Mouse (Mus musculus): ENCODE data around the gene Plbd1. TPM values are rescaled to one million over a fixed set of nuclear protein-coding genes. Genes with fewer than 3 reads are reported as not detected.

Plbd1 gene
- total RNA-seq, 2 experiments from 2014 or later = 46.5 TPM

DNA sequence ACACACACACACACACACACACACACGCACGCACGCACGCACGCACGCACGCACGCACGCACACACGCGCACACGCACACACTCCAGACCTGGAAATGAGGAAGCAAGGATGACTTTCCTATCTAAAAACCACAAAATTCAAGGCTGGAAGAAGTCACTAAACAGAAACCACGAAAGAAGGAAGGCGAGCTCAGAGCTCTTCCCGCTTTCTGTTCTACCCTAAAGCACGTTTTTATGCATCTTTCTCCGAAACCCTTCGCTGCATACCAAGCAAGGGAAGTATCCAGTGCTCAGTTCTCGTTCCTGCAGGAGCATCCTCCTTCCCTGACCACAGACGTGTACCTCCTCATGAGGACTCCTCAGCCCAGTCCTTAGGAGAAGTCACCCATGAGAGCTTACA is 7.3 kb downstream of the Plbd1 start:
- intact Hi-C loops (cut with DNase I) = no loop called here

DNA sequence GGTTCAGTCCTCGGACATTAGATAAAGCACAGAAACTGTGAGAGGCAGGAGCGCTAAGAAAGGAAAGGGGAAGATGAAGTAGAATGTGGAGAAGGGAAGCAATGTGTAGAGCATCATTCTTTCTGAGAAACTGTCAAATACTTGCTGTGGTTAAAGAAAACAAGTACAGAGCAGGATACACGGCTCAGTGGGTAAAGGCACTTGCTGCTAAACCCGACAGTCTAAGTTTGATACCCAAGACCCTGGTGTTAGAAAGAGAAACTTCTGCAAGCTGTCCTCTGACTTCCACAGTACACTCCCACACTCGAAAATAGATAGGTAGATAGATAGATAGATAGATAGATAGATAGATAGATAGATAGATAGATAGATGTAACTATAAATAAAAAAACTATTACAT is 8.4 kb downstream of the Plbd1 start:
- DNase-seq = no peak

More for the DNA sequence above, 7.3 kb downstream of the Plbd1 start:
- no peak for DNase-seq

DNA sequence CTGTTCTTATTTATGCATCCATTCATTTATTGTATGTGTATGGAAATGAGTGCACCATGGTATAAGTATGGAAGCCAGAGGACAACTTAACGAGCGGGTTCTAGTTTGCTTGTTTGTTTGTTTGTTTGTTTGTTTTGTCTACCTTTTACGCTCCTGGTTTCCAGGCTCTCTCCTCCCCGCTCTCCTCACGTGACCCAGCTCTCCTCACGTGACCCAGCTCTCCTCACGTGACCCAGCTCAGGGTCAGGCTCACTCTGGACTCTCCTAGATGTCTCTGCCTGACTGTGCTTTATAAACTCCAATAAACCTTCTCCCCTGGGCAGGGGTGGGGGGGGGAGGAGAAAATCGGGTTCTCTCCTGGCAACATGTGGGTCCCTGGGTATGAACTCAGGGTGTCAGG is 11.1 kb downstream of the Plbd1 start:
- intact Hi-C loops (cut with DNase I) = no loop called here
- no peak for DNase-seq

More for the DNA sequence above, 8.4 kb downstream of the Plbd1 start:
- intact Hi-C loops (cut with DNase I) = no loop called here

DNA sequence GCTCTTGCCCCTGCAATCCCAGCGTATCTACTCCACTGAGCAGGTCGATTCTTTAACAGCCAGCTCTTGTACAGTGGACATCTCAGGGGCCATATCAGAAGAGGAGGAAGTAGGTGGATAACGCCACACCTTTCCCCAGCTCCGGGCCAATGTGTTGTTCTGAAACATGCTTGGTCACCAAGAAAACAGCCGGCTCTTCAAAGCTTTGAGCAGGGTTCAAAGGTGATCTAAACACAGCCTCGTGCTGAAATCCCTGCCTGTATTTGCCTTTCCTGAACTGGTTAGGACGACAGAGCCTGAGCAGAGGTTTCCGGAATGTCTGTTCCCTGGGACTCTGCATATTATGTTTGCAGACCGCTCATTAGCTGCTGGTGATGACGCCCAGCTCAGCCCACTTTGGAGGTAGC is 14.3 kb downstream of the Plbd1 start:
- no peak for DNase-seq
- intact Hi-C loops (cut with DNase I) = no loop called here

DNA sequence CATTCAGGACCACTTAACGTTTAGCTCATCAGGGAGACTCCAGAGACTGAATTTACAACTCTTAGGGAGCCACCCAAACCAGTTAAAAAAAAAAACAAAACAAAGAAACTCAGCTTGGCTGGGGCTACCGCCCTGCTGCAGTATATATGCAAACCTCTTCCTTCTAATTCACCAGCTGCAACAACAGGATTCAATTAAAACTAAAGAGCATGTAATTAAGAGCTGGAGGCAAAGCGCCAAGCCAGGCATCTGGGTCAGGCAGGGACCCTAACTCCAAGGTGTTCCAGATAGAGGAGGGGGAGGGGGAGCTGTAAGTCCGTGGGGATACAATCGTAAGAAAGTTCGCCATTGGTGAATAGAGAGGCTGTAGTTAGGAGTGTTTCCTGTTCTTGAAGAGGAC is 15.5 kb downstream of the Plbd1 start:
- no peak for DNase-seq
- intact Hi-C loops (cut with DNase I) = no loop called here

DNA sequence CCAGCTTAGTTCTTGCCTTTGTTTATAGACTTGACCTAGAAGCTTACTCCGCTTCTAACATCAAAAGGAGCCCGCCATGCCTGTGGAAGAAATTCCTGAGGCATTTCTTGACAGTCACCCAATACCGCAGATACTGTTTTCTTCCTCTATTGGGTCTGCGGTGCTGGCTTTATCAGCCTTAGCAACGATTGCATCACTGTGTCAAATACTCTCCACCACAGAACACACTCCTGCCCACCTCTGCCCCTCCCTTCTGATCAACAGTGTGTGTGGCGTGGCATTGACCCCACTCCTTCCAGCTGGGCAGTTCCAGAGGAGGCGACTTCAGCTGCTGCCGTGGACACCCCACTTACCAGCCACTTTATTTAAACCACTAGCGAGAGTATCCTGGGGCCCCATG is 16.0 kb downstream of the Plbd1 start:
- intact Hi-C loops (cut with DNase I) = no loop called here
- DNase-seq = no peak

DNA sequence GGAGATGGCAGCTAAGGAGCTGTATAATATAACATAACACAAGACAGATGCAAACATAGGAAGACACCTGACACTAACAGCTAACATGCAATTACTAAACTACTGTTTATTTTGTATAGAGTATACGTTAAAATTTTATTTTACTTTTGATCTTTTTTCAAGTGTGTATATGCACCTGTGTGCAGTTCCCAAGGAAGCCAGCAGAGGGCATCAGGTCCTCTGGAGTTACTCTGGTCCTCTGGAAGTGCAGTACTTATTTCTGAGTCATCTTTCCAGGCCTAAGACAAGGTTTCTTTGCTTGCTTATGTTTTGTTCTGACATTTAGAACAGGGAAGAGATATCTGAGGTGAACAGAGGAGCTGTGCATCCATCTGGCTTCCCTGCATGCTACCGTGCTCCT is 17.6 kb downstream of the Plbd1 start:
- intact Hi-C loops (cut with DNase I) = no loop called here
- DNase-seq = no peak

DNA sequence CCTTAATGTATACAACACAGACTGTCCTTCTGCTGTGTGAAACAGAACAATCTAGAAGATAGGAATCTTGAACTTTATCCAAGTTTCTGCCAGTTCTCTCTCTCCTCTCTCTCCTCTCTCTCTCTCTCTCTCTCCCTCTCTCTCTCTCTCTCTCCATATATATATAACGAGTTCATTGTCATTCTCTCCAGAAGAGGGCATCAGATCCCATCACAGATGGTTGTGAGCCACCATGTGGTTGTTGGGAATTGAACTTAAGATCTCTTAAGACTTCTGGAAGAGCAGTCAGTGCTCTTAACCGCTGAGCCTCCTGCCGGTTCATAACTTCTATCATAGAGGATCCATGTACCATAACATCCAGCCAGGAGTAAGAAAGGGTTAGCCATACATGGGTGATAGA is 26.7 kb downstream of the Plbd1 start:
- DNase-seq = no peak
- intact Hi-C loops (cut with DNase I) = no loop called here

DNA sequence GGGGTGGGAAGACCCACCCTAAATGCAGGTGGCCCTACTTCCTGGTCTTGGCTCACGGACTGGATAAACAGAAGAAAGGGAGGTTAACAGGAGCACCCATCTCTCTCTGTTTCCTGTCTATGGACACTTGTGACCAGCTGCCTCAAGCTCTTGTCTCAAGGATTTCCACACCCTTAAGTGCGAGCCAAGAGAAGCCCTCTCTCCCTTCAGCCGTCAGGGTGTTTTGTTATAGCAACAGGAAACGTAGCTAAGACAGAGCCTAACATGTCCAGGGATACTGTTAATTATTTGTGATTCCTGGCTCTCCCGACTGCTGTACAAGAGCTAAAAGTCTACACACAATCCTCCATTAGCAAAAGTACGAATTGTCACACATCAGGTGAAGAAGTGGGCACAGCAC is 28.0 kb downstream of the Plbd1 start:
- DNase-seq = no peak
- intact Hi-C loops (cut with DNase I) = no loop called here

DNA sequence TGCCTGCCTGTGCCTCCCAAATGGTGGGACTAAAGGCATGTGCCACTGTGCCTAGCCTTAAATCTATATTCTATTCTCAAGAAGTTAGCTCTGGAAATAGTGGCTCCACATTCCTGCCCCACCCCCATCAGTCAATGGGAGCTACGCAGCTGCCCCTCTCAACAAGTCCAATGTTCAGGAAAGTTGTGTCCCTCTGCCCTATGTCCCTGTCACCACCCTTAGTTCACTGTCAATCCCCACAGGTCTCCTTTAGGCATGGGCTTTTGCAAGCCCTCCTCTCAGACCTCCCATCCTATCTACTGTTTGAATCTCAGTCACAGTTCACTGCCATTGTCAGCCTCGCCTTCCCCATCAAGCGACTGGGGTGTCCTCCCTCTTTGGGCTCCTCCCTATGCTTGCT is 28.6 kb downstream of the Plbd1 start:
- DNase-seq = no peak
- intact Hi-C loops (cut with DNase I) = no loop called here

DNA sequence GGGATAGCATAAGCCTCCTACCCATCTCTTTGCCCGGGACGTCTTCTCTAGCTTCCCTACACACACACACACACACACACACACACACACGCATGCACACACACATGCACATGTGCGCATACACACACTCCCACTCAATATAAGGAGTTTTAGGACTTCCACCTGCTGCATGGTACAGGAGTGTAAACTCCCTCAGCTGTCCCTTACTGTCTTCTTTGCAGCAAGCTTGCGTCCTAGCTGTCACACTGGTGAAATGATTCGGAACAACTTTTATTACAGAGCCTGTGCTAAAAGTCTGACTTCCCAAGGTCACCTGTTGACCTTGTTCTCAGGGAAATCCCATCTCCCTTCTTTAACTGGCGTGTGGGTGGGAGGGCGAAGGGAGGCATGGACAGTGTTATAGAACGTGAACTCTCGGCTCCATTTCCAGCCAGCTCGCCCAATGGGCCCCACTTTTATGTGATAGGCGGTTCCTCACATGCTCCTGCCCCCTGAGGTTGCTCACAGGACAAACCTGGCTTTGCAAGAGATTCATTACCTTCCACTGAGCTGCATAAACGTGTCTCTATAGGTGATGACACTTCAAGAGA is 29.7 kb downstream of the Plbd1 start:
- intact Hi-C loops (cut with DNase I) = no loop called here
- no peak for DNase-seq

DNA sequence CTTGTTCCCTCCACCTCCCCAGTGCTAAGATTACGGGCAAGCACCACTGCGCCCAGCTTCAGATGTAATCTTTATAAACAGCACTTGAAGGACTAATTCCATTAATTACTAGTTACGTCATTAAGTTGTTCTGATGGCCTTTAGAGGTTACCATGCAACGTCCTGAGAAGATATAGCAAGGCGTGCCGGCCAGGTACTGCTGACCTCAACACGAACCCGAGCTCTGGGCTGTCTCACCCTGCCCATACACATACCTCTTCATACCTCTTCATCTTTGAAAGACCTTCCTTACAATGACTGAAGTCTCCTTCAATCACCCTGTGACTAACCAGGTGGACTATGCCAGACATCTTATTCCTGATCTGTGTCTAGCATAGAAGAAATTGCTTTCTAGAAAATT is 30.2 kb downstream of the Plbd1 start:
- intact Hi-C loops (cut with DNase I) = no loop called here
- no peak for DNase-seq

DNA sequence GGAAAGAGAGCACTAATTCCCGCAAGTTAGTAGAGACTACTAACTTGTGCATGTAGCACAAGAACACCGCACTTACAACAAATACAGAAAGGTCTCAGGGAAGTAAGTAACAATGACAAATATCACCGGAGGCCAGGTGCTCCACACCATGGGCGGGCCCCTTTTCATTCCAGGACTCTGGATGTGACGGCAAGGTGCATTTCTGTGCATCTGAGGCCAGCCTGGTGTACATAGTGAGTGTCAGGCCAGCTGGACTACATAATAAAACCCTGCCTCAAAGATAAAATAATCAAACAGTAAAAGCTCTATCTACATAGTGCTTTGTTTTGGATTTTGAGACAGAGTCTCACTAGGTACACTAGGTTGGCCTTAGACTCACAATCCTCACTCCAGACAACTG is 32.1 kb downstream of the Plbd1 start:
- intact Hi-C loops (cut with DNase I) = loop anchor here (10.0 kb wide), 1 partner anchor 355 kb away; no protein-coding TSS in a partner anchor
- no peak for DNase-seq

DNA sequence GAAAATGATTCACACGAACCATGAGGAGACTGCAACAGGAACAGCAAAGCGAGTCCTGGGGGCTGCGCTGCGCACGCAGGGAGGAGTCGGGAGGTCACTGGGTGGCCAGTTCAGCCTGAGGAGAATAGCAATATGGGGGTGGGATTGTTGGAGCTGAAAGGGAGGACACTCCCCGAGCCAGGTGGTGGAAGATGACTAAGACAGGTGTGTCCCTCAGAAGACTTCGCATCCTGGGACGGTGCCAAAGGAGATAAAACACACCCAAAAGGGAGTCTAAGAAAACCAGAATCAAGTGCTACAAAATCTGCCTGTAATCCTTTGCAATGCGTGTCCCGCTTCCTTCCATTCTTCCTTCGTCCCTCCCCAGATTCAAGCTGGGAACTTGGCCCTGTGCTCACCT is 36.3 kb downstream of the Plbd1 start:
- intact Hi-C loops (cut with DNase I) = loop anchor here (10.0 kb wide), 1 partner anchor 359 kb away; no protein-coding TSS in a partner anchor
- no peak for DNase-seq

DNA sequence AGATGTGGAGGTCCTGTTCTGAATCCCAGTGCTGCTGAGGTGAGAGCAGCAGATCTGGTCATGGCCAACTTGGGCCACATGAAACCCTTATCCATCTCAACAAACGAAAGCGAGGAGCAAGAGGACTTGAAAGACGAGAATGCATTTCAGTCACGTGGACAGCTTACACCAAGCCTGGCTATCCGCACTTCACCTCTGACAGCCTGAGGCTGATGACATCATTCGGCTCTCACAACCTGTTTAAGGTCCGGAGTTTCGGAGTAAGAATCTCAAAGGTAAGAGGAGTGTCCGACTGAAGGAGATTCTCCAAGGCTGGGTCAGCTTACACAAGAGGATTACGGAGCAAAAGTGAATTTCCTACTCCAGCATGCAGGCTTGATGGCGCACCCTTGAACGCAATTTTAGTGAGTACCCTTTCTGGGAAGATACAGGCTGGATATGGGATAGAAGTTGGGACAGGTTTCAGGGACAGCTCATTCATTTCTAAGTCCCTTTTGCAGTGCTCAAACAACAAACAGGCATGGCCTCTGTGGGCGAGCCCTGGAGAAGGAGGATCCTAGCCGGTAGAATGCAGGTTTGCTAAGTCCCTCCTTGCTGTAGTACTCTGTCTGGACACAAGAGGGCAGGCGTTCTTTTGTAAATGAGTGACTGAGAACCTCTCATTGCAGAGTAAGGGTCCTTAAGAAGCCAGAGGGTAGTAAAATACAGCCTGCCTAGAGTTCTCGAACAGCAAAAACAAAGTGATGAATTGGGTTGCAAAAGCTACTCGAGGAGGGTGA is 41.2 kb downstream of the Plbd1 start:
- intact Hi-C loops (cut with DNase I) = loop anchor here (1.0 to 10.0 kb wide), 4 partner anchors 102 to 364 kb away; no protein-coding TSS in a partner anchor
- DNase-seq = peak; percentile 76 to 86

DNA sequence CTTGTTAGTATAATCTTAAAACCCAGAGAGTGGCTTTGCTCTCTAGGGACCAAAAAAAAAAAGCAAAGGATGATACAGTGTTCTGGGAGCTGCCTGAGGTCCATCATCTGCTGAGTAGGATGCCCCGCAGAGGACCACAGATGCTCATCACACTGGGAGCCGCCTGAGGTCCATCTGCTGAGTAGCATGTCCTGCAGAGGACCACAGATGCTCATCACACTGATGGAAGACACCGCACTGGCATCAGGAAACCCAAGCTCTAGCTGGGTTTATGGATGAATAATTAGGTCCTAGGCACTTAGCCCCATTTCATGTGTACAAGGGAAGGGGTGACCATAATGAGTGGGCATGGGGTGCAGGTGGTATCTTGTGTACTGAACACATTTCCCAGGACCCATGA is 47.6 kb downstream of the Plbd1 start:
- intact Hi-C loops (cut with DNase I) = no loop called here
- DNase-seq = no peak

DNA sequence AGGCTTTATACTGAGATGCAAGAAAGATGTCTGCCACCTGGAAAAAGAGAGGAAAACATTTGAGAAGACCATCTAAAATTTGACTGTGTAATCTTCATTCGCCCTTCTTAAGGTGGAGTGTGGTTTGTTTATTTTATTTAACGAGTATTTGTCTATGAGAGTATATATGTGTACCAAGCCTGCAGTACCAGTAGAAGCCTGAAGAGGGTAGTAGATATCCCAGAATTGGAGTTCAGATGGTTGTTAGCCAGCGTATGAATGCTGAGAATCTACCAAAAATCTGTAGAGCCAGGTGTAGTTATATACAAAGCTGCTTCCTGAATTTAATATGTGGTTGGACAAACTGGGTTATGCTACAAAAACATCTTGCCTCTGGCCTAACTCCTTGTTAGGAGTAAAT is 49.4 kb downstream of the Plbd1 start:
- intact Hi-C loops (cut with DNase I) = no loop called here
- no peak for DNase-seq

DNA sequence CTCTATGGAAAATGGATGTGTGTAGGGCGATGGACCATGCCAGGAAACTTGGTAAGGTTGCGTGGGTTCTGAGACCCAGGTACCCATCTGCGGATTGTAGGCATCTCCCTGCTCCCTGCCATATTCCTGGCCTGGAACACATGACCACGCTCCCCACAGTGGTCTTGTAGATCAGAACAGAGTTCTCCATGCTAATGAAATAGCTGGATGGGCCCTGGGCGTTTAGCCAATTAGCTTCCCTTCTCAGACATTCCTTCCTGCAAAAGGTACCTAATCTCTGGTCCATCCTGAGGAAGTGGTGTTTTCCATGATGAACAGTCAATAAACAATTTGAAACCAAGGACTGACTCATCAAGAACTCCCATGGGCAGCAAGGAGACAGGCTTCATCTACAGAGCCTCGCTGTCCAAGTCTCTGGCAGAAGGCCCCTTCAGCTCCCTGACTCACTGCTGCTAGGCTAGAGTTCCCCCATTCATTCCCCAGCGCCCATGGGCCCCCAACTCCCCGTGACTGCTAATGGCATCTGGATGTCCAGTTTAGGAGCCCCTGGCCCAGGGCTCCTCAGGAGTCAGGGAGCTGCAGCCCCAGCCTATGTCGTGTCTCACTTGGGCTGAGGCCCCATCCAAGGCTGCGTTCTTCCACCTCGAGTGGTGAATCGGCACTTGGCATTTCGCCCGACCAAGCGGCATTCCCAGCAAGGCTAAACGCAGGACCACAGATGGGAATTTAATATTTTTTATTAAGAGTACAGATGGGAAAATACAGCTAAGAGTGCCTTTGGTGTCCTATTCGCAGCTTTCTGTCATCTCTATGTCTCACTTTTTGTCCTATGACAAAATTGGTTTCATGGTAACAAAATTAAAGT is 50.1 kb downstream of the Plbd1 start:
- DNase-seq = no peak
- intact Hi-C loops (cut with DNase I) = no loop called here

DNA sequence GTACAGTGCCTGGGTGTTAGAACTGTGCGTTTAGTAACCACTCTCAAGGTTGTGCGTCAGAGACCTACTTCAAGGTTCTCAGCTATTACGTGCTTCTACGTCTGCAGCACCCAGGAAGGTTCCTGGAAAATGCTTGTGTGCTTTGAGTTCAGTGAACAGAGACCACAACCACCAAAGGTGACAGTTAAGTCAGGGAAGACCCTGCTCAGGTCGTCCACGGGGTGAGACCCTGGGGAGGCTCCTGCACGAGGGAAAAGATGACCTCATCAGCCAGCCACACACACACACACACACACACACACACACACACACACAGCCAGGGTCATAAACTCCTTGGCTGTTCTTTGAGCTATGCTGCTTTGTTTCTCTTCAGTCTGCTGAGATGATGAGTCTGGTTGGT is 59.1 kb downstream of the Plbd1 start:
- intact Hi-C loops (cut with DNase I) = no loop called here
- DNase-seq = no peak

DNA sequence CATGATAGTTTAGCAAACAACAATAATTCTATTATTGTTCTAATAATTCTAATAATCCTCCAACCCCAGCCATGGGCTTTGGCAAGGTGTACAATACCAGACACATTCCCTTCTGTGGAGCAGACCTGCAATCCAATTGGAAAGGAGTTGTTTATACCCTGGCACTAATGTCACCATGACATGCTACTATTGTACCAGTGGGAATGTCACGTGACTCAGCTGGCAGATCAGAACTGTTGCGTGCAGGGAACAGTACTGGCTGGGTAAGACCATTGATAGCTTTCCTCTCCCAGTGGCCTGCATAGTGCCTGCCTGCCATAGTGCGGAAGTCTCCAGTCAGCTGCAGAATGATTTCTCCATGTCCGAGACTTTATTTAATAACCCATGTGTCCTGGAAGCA is 67.2 kb downstream of the Plbd1 start:
- intact Hi-C loops (cut with DNase I) = no loop called here
- no peak for DNase-seq

DNA sequence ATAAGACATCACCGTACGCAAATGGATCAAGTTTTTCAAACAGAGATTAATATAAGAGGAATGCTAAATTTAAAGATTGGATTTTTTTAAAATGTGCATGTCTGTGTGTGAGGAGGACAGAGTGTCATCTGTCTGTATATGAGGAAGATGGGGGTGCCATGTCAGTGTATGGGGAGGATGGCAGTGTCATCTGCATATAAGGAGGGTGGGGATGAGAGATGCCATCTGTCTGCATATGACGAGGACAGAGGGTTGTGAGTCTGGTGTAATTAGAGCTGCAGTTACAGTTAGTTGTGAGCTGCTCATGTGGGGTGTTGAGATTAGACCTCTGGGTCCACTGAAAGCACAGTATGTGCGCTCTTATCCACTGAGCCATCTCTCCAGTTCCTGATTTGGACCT is 71.0 kb downstream of the Plbd1 start:
- intact Hi-C loops (cut with DNase I) = no loop called here

DNA sequence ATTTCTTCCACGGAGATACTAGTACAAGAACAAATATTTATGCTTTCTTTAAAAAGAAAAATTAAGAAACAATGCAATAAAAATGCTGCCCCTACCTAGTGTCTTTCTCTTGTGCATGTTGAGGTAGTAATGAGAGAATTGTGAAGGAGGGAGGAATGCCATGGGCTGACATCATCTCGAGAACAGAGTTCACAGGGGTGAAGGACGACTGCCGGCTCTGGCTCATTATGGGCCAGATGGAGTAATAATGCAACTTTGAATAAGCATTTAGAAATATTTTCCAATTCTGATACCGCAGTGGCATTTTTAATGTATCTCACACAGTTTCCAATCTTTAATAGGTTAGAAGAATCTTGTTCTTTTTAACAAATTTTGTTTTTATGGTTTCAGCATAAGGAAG is 95.7 kb downstream of the Plbd1 start:
- no peak for DNase-seq
- intact Hi-C loops (cut with DNase I) = no loop called here

More for the DNA sequence above, 71.0 kb downstream of the Plbd1 start:
- no peak for DNase-seq

All from heart, postnatal 36 days (tissue).